Mouse (Mus musculus): ENCODE results near the gene Gm28539.

DNA sequence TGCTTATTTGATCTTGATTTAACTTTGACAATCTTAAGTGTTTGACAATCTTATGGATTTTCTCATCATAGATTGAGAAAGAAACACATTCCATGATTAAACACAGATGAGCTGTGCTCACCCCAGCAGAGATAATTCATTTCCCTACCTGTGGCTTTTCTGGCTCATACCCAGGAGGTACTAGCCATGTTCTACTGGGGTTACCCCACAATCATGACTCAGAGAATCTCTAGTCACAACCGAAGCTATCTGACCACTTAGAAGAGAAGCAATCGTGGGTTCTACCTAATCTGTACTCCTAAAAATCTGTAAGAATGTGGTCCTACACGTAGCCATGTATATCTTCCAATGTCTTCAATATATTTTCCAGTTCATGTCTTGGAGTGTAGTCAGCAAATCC lies 168.9 kb downstream of the Gm28539 start:
- TF ChIP-seq CTCF (IDR thresholded peaks at IDR 0.05; ENCODE audit: borderline replicate concordance, extremely low read depth, insufficient read depth, insufficient read length) (no peak), POLR2A (IDR thresholded peaks at IDR 0.05; ENCODE audit: borderline replicate concordance, extremely low read depth, insufficient read depth, insufficient read length, poor library complexity, severe bottlenecking) (no peak)
